Mouse (Mus musculus): ENCODE data around the gene Dnajc7. TPM values are rescaled to one million over a fixed set of nuclear protein-coding genes. Genes with fewer than 3 reads are reported as not detected.
"Not testable (repeated sequence)": the region's sequence is repeated elsewhere in the genome, so short reads cannot be mapped to it uniquely, and the experiment has no call there.

Dnajc7 gene
- total RNA-seq, 2 experiments from 2014 or later = 192 to 239 TPM

GRCm38 (mm10) chr11:100582413-100582812 lies 37.6 kb downstream of the Dnajc7 start:
- not testable (repeated sequence) for DNase-seq (ENCODE audit: low spot score in 2 of 2)

- peak in 1 of 2 experiments; percentile 27 for DNase-seq (ENCODE audit: low spot score in 2 of 2)
Observed at GRCm38 (mm10) chr11:100581756-100582155, 38.2 kb downstream of the Dnajc7 start.

DNA sequence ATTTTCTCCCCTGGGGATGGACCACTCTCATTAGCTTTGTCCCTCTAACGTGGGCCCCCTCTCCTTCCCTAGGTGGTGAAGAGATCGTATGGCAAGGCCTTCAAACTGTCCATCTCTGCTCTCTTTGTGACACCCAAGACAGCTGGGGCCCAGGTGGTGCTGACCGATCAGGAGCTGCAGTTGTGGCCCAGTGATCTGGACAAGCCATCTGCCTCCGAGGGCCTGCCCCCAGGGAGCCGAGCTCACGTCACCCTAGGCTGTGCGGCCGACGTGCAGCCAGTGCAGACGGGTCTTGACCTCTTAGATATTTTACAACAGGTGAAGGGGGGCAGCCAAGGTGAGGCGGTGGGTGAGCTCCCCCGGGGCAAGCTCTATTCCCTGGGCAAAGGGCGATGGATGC lies 39.7 kb downstream of the Dnajc7 start:
- DNase-seq (ENCODE audit: low spot score in 2 of 2) = no peak

DNA sequence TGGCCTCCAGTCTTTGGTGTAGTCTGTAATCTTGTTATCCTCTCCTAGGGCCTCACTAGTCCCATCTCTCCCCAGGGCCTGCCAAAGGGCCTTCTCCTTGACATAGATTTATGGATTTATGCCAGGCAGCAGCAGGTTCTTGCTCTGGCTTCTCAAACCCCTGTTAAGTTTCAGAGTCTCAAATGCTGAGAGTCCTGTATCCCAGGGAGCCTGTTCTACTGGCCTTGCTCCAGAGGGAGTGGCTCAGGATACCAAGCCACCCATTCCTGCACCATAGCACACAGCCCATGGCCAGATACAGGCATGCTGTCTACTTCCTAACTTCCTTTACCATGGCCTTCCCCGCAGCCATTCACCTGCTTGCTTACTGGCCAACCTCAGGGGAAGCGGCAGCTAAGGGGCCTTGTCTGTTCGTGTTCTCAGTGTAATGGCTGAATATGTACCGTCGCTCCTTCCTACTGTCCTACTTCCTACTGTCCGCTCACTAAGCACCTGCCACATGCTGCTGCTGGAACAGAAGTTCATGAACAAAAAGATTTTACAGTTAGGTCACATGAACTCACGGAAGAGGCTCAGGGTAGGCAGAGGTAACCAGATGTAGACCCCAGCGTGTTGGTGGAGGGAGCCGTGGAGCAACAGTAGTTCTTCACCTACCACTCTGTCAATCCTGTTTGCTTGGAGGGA lies 40.7 kb downstream of the Dnajc7 start:
- DNase-seq (ENCODE audit: low spot score in 2 of 2) = no peak

DNA sequence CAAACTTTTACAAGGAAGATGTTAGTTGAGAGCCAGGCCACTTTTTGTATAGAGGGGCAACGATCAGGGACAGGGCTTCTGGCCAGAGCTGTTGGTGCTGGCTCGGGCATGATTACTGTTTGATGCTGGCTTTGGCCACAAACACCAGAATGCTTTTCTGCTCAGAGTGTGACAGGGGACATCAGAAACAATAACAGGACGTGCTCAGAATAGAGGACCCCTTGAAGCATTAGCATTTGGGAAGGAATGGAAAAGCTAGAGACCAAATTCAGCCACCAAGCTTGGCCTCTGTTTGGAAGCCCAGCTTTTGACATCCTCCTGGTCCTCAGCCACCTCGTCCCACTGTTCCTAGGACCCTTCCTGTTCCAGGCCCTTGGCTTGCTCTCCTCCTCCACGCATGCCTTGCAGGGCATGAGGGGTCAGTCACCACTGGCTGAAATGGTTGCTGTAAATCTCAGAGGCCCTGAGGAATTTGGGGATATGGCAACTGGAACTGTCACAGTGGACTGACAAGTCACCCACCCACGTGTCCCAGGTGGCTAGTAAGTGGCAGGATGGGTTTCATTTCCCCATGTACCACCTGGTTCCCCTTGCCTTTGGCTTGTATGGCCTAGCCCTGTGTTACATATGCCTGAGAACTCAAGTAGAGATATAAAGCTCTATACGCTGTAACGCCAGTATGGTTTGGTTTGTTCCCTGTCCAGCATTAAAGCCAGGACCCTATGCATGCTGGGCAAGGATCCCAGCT lies 41.9 kb downstream of the Dnajc7 start:
- DNase-seq (ENCODE audit: low spot score in 2 of 2) = no peak

- DNase-seq (ENCODE audit: low spot score in 2 of 2) = no peak
Observed at GRCm38 (mm10) chr11:100576256-100576655, 43.7 kb downstream of the Dnajc7 start.

DNA sequence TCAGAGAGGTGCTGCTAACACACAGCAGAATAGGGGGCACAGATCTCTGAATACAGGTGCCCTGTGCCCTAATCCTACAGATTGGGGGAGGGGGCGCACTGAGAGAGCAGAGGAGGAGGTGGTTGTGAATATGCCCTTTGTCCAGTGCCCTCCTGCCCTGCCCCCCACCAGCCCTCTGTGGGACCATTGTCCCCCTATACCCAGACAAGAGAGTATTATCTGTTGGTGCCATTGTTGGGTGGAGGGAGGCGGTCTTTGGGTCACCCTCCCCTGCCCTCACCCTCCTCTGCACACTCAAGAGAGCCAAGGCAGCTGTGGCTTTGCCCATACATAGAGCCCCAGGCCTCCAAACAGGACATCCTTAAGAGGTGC lies 44.5 kb downstream of the Dnajc7 start:
- peak in 1 of 2 experiments; percentile 16 for DNase-seq (ENCODE audit: low spot score in 2 of 2)

- DNase-seq (ENCODE audit: low spot score in 2 of 2) = peak; percentile 73 to 75
Observed at GRCm38 (mm10) chr11:100574708-100575483, 45.1 kb downstream of the Dnajc7 start, which contains the start of gene Cnp. Gene Cnp (plus strand): TSS chr11:100574904.

GRCm38 (mm10) chr11:100574188-100574587 lies 45.8 kb downstream of the Dnajc7 start:
- no peak for DNase-seq (ENCODE audit: low spot score in 2 of 2)

GRCm38 (mm10) chr11:100571202-100571567 lies 48.8 kb downstream of the Dnajc7 start:
- DNase-seq (ENCODE audit: low spot score in 2 of 2) = peak in 1 of 2 experiments; percentile 23

DNA sequence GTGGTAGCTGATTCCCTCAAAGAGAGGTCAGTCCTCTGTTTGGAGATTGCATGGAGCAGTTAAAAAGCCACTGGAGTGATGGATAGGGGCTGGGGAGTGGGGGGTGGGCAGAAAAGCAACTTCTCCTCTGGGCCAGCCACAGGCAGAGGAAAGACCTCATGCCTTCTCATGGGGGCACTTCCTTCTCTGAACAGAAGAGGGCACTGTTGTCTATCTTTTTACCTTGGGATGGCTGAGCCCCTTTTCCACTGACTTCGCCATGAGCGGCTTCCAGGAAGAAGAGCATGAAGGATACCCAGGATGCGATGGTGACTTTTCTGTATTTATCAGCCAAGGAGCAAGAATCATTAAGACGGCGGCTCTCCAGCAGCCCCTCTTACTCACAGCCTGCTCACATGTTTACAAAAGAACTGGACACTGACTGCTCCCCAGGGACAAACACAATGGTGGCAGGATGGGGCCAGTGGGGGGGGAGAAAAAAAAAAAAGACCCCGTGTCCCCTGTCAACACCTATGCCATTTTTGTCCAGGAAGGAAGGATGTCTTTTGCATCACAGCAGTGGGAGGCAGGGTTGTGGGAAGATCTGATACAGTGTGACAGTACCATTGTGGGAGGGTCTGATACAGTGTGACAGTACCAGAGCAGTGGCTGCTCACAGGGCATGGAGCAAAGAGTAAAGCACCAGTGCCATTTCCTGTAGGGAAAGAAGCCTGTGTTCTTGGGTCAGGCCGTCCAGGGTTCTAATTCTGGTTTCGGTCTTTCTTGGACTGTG lies 49.4 kb downstream of the Dnajc7 start:
- peak in 1 of 2 experiments; percentile 72 for DNase-seq (ENCODE audit: low spot score in 2 of 2)

DNA sequence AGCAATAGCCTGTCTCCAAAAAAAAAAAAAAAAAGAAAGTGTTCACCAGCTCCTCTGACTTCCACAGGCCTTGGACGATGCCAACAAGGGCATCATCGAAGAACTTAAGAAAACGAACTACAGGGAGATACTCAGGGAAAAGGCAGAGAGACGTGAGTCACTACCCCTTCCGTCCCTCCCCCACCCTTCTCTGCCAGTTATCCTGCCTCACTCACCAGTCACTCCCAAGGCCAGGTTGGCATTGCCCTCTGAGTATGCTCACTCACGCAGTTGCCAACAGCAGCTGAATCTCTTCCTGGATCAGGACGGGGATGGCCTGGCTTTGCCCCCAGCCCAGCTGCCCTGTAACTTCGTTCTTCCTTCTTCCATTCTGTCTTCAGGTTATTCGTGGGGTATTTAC lies 50.2 kb downstream of the Dnajc7 start:
- no peak for DNase-seq (ENCODE audit: low spot score in 2 of 2)

GRCm38 (mm10) chr11:100568692-100569091 lies 51.3 kb downstream of the Dnajc7 start:
- no peak for DNase-seq (ENCODE audit: low spot score in 2 of 2)

DNA sequence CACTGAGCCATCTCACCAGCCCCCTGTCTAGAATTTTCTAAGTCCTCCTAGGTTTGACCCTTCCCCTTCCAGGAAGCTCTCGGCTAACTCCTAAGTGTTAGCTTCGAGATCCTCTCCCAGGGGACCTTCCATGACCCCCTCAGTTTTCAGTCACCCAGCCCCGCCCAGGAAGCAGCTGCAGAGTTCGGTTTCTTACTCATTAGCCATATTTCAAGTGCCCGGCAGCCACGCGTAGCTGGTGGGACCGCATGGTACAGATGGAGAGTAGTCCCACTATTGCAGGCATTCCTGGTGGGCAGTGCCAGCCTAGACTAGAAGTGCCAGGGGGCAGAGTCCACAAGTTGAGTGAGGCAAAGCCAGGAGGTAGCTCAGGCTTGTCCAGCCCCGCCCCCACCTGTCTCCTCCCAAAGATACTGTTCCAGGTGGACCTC lies 52.1 kb downstream of the Dnajc7 start:
- DNase-seq (ENCODE audit: low spot score in 2 of 2) = no peak

GRCm38 (mm10) chr11:100567229-100567628 lies 52.7 kb downstream of the Dnajc7 start:
- DNase-seq (ENCODE audit: low spot score in 2 of 2) = no peak

GRCm38 (mm10) chr11:100564703-100565102 lies 55.3 kb downstream of the Dnajc7 start:
- no peak for DNase-seq (ENCODE audit: low spot score in 2 of 2)

- no peak for DNase-seq (ENCODE audit: low spot score in 2 of 2)
Observed at GRCm38 (mm10) chr11:100564297-100564696, 55.7 kb downstream of the Dnajc7 start.

DNA sequence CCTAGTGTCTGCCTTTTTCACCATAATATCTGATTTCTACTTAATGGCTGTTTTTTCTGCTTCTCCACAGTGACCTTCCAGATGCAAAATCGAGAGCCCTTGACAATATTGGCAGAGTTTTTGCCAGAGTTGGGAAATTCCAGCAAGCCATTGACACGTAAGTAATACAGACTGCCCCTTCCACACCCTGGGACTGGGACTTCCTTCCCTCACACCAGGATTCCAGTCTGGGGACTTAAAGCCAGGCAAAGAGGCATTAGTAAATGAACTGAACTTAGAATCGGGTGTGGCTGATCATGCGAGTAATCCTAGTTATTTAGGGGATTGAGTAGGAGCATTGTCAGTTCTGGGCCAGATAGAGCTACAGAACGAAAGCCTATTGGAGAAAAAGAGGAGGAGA lies 58.2 kb downstream of the Dnajc7 start:
- DNase-seq (ENCODE audit: low spot score in 2 of 2) = no peak

DNA sequence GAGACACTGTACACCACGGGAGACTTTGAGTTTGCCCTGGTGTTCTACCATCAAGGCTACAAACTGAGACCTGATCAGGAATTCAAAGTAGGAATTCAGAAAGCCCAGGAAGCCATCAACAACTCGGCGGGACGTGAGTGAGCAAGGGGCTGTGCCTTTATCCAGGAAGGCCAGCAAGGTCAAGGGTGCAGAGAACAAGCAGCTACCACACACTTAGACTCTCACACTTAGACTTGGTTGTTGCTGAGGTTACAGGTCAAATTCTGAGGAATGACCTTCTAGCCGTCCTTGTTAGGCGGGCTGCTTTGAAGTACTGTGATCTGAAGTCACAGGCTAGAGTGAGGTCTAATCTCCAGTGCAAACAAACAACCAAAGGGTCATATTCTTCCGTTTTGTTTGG lies 60.5 kb downstream of the Dnajc7 start:
- DNase-seq (ENCODE audit: low spot score in 2 of 2) = no peak

DNA sequence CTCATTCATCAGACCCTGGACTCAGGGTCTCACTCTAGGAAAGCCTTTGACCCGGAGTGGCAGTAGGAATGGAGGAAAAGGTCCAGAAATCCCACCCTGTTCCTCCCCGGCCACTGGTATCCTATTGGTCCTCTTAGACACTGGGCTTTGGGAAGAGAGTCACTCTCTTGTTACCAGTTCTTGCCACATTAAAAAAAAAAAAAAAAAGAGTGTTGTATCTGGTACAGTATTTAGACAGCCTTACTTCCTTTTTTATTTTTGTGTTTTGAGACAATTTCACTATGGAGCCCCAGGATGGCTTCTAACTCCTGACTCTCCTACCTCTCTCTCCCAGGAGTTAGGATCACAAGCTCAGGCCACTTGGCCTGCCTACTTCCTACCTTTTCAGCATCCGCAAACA lies 62.4 kb downstream of the Dnajc7 start:
- DNase-seq (ENCODE audit: low spot score in 2 of 2) = no peak

DNA sequence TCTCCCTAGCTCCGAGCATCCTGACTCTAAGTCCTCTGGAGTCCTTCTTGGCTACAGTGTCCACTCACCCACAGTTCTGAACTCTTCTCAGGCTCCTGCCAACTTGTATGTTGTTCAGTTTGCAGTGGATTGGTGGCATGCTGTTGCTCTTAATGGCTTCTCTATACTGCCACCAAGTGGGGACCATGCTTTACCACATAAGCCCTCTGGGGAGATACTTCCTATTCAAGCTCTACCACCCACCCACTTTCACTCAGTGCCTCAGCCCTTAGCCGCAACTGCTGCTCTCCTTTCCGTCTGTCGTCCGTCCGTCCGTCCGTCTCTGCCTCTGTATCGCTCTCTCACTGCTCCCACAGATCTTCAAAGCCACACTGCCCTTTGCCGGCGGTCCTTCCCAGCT lies 64.4 kb downstream of the Dnajc7 start:
- DNase-seq (ENCODE audit: low spot score in 2 of 2) = peak in 1 of 2 experiments; percentile 43
